Mouse (Mus musculus) CH12.LX (cell line): Measurements from ENCODE around the gene Aatk. TPM values are rescaled to one million over a fixed set of nuclear protein-coding genes. Genes with fewer than 3 reads are reported as not detected.

ENCODE experiments used
- DNase-seq: peaks from one replicate; pipeline ENCODE4 v3.0.0-alpha.2; 2013; ENCODE audit errors: extremely low read depth
- H3K27ac ChIP-seq: 2 replicates; pipeline ENCODE4 v1.5.1; 2012; ENCODE audit warnings: low read depth, mild to moderate bottlenecking, control low read depth, moderate library complexity; ENCODE audit not compliant: insufficient read depth
- H3K27me3 ChIP-seq: replicated peaks from 2 replicates; pipeline ENCODE3; 2012; ENCODE audit warnings: inconsistent platforms
- H3K36me3 ChIP-seq, 2 experiments: replicated peaks in 1 of 2; 2 replicates each; pipeline versions ENCODE3 to v1.6.1; 2012; ENCODE audit warnings: inconsistent platforms in 1 of 2, low read length in 1 of 2, mild to moderate bottlenecking in 1 of 2, mixed read lengths in 1 of 2, moderate library complexity in 1 of 2; ENCODE audit not compliant: control insufficient read depth in 1 of 2, insufficient read depth in 1 of 2
- H3K4me1 ChIP-seq, 2 experiments: 2 replicates each; pipeline ENCODE4 v1.6.1; 2012; ENCODE audit warnings: inconsistent platforms in 1 of 2, moderate library complexity in 1 of 2; ENCODE audit not compliant: insufficient read depth in 2 of 2, control insufficient read depth in 1 of 2
- H3K4me2 ChIP-seq: 2 replicates; pipeline ENCODE4 v1.6.1; 2012; ENCODE audit warnings: low read depth, mild to moderate bottlenecking, control low read depth; ENCODE audit not compliant: poor library complexity, insufficient read depth, severe bottlenecking
- H3K4me3 ChIP-seq, 3 experiments: fragments of 150-350 bp in 1 of 3; sonication (generic) in 1 of 3; replicated peaks in 1 of 3; 2 replicates each; pipeline versions ENCODE3 to v1.5.1; 2011 to 2012; ENCODE audit warnings: low read depth in 2 of 3, low read length in 2 of 3, mild to moderate bottlenecking in 2 of 3, moderate library complexity in 2 of 3, control low read depth in 1 of 3, improper control_type of control experiment in 1 of 3, inconsistent platforms in 1 of 3, mixed read lengths in 1 of 3; ENCODE audit not compliant: poor library complexity in 1 of 3
- H3K79me2 ChIP-seq: replicated peaks from 2 replicates; pipeline ENCODE4 v1.6.1; 2012; ENCODE audit warnings: mild to moderate bottlenecking, moderate library complexity; ENCODE audit not compliant: control insufficient read depth, poor library complexity, insufficient read depth, severe bottlenecking; ENCODE audit errors: extremely low read depth
- H3K9ac ChIP-seq: 2 replicates; pipeline ENCODE4 v1.6.1; 2012; ENCODE audit warnings: low read depth, mild to moderate bottlenecking, control low read depth, moderate library complexity; ENCODE audit not compliant: insufficient read depth
- H3K9me3 ChIP-seq: replicated peaks from 2 replicates; pipeline ENCODE3; 2012; ENCODE audit warnings: low read length, inconsistent platforms, mixed read lengths
- BHLHE40 ChIP-seq: IDR thresholded peaks from 2 replicates; pipeline ENCODE4 v1.6.1; 2011; ENCODE audit warnings: mild to moderate bottlenecking, low read depth, low read length, improper control_type of control experiment
- CHD2 ChIP-seq: IDR thresholded peaks from 2 replicates; pipeline ENCODE4 v1.6.1; 2011; ENCODE audit warnings: low read length, improper control_type of control experiment
- E2F4 ChIP-seq: IDR thresholded peaks from 2 replicates; pipeline ENCODE4 v1.6.1; 2011; ENCODE audit warnings: low read depth, low read length, improper control_type of control experiment; ENCODE audit not compliant: insufficient replicate concordance
- ELF1 ChIP-seq: IDR thresholded peaks from 2 replicates; pipeline ENCODE4 v1.6.1; 2014; ENCODE audit warnings: low read depth, mild to moderate bottlenecking, inconsistent platforms, low read length, improper control_type of control experiment
- EP300 ChIP-seq: IDR thresholded peaks from 2 replicates; pipeline ENCODE4 v1.6.1; 2011; ENCODE audit warnings: low read length, improper control_type of control experiment
- ETS1 ChIP-seq: conservative IDR thresholded peaks from 2 replicates; pipeline ENCODE4 v1.6.1; 2012; ENCODE audit warnings: low read depth, mild to moderate bottlenecking, inconsistent platforms, low read length, improper control_type of control experiment, moderate library complexity
- GABPA ChIP-seq: IDR thresholded peaks from 2 replicates; pipeline ENCODE4 v1.6.1; 2012; ENCODE audit warnings: low read depth, low read length, improper control_type of control experiment, inconsistent platforms; ENCODE audit not compliant: insufficient replicate concordance
- HCFC1 ChIP-seq: IDR thresholded peaks from 2 replicates; pipeline ENCODE4 v1.6.1; 2012; ENCODE audit warnings: low read depth, mild to moderate bottlenecking, inconsistent platforms, low read length, improper control_type of control experiment
- IRF4 ChIP-seq: IDR thresholded peaks from 2 replicates; pipeline ENCODE4 v1.6.1; 2014; ENCODE audit warnings: low read depth, mild to moderate bottlenecking, inconsistent platforms, low read length, improper control_type of control experiment
- JUN ChIP-seq: IDR thresholded peaks from 2 replicates; pipeline ENCODE4 v1.6.1; 2011; ENCODE audit warnings: low read depth, mild to moderate bottlenecking, low read length, improper control_type of control experiment, moderate library complexity; ENCODE audit not compliant: insufficient read depth
- JUND ChIP-seq: conservative IDR thresholded peaks from 2 replicates; pipeline ENCODE4 v1.6.1; 2011; ENCODE audit warnings: low read depth, low read length, improper control_type of control experiment
- MAFK ChIP-seq: IDR thresholded peaks from 2 replicates; pipeline ENCODE4 v1.6.1; 2011; ENCODE audit warnings: low read length, improper control_type of control experiment; ENCODE audit not compliant: insufficient replicate concordance
- MAX ChIP-seq: IDR thresholded peaks from 2 replicates; pipeline ENCODE4 v1.6.1; 2011; ENCODE audit warnings: low read length, improper control_type of control experiment
- MAZ ChIP-seq: IDR thresholded peaks from 2 replicates; pipeline ENCODE4 v1.6.1; 2012; ENCODE audit warnings: low read depth, mild to moderate bottlenecking, inconsistent platforms, low read length, improper control_type of control experiment, moderate library complexity
- NRF1 ChIP-seq: IDR thresholded peaks from 2 replicates; pipeline ENCODE4 v1.6.1; 2014; ENCODE audit warnings: low read depth, mild to moderate bottlenecking, inconsistent platforms, low read length, improper control_type of control experiment, moderate library complexity
- RCOR1 ChIP-seq: conservative IDR thresholded peaks from 2 replicates; pipeline ENCODE4 v1.6.1; 2012; ENCODE audit warnings: low read depth, mild to moderate bottlenecking, inconsistent platforms, low read length, improper control_type of control experiment
- SMC3 ChIP-seq: IDR thresholded peaks from 2 replicates; pipeline ENCODE4 v1.6.1; 2011; ENCODE audit warnings: low read depth, low read length, improper control_type of control experiment
- TBP ChIP-seq: conservative IDR thresholded peaks from 2 replicates; pipeline ENCODE4 v1.6.1; 2011; ENCODE audit warnings: low read depth, low read length, improper control_type of control experiment
- UBTF ChIP-seq: IDR thresholded peaks from 2 replicates; pipeline ENCODE4 v1.6.1; 2012; ENCODE audit warnings: low read depth, mild to moderate bottlenecking, inconsistent platforms, low read length, improper control_type of control experiment, moderate library complexity
- USF2 ChIP-seq: conservative IDR thresholded peaks from 2 replicates; pipeline ENCODE4 v1.6.1; 2011; ENCODE audit warnings: low read depth, low read length, improper control_type of control experiment
- ZC3H11A ChIP-seq: IDR thresholded peaks from 2 replicates; pipeline ENCODE4 v1.6.1; 2012; ENCODE audit warnings: low read depth, mild to moderate bottlenecking, inconsistent platforms, low read length, improper control_type of control experiment
- ZMIZ1 ChIP-seq: IDR thresholded peaks from 2 replicates; pipeline ENCODE4 v1.6.1; 2012; ENCODE audit warnings: low read depth, mild to moderate bottlenecking, inconsistent platforms, low read length, improper control_type of control experiment
- ZNF384 ChIP-seq: IDR thresholded peaks from 2 replicates; pipeline ENCODE4 v1.6.1; 2012; ENCODE audit warnings: low read depth, low read length, improper control_type of control experiment, inconsistent platforms
- dilution Hi-C: fragments of 300-500 bp; cut with MboI; formaldehyde crosslinking; loops from 2 replicates; pipeline ENCODE4 v1.14.3; 2020; ENCODE audit warnings: low sequenced_read_pairs; ENCODE audit not compliant: extremely low pct_unique_long_range_greater_than_20kb, extremely low pct_ligation_motif_present
- in situ Hi-C: fragments of 300-500 bp; cut with MboI; formaldehyde crosslinking; loops from 3 replicates; pipeline ENCODE4 v1.14.3; 2019; ENCODE audit warnings: low sequenced_read_pairs, low pct_ligation_motif_present, low pct_unique_long_range_greater_than_20kb, mixed read lengths
- polyA plus RNA-seq: library from polyadenylated mRNA; unstranded; fragments of >175 nt; gene quantifications from 2 replicates; pipeline ENCODE4 v1.2.1, GENCODE M21; 2012; ENCODE audit warnings: low read depth; ENCODE audit not compliant: insufficient read length
- total RNA-seq, 2 experiments: library from RNA; depleted of rRNA; stranded (reverse); fragments of 300-350 nt in 1 of 2; fragments of >200 nt in 1 of 2; gene quantifications; 2 replicates each; pipeline ENCODE4 v1.2.3; 2012 to 2014

Gene Aatk
- total and polyA plus RNA-seq, 3 experiments = 0.08 to 0.21 (median 0.19) TPM

GRCm38 (mm10) chr11:120053846-120054245, 6.9 kb upstream of the Aatk start:
- Histone ChIP-seq H3K36me3 (no peaks in the 10 kb centered on the region), H3K9ac (no peak overlapping the region), H3K27ac (no peak overlapping the region), H3K27me3 (peaks cover 20% of the 10 kb centered on the region), H3K79me2 (no peaks in the 10 kb centered on the region), H3K4me1 (peaks cover 0 to 12% of the 10 kb centered on the region in 2 experiments; a peak in 2 of 4 replicates), H3K4me2 (no peak overlapping the region), H3K4me3 (no peak overlapping the region), H3K9me3 (no peaks in the 10 kb centered on the region)
- dilution Hi-C loops = no loop called here
- in situ Hi-C loops = no loop called here
- TF ChIP-seq MAFK = no peak
- no peak for TF ChIP-seq E2F4
- no peak for TF ChIP-seq IRF4
- TF ChIP-seq BHLHE40 = no peak
- no peak for TF ChIP-seq ZNF384
- TF ChIP-seq GABPA = no peak
- no peak for TF ChIP-seq ZC3H11A
- TF ChIP-seq TBP = no peak
- no peak for TF ChIP-seq ELF1
- TF ChIP-seq RCOR1 = no peak
- TF ChIP-seq SMC3 = no peak
- no peak for TF ChIP-seq EP300
- no peak for TF ChIP-seq USF2
- TF ChIP-seq ZMIZ1 = no peak
- TF ChIP-seq MAX = no peak
- TF ChIP-seq UBTF = no peak
- no peak for TF ChIP-seq JUND
- TF ChIP-seq JUN = no peak
- DNase-seq = no peak

GRCm38 (mm10) chr11:120052274-120052673, 5.3 kb upstream of the Aatk start:
- H3K9ac ChIP-seq = no peak overlapping the region
- dilution Hi-C loops (no loop called here), in situ Hi-C loops (no loop called here)
- TF ChIP-seq MAX = no peak
- no peak for TF ChIP-seq NRF1
- TF ChIP-seq USF2 = no peak
- TF ChIP-seq CHD2 = no peak
- TF ChIP-seq ZNF384 = no peak
- no peak for TF ChIP-seq TBP
- no peak for TF ChIP-seq HCFC1
- TF ChIP-seq ETS1 = no peak
- TF ChIP-seq MAZ = no peak
- H3K4me1 ChIP-seq = peaks cover 0 to 12% of the 10 kb centered on the region in 2 experiments; a peak in 2 of 4 replicates
- H3K36me3 ChIP-seq = no peaks in the 10 kb centered on the region
- no peak overlapping the region for H3K4me2 ChIP-seq
- H3K27me3 ChIP-seq = peaks cover 26% of the 10 kb centered on the region
- H3K27ac ChIP-seq = no peak overlapping the region
- DNase-seq = no peak
- no peak overlapping the region for H3K4me3 ChIP-seq
- no peaks in the 10 kb centered on the region for H3K79me2 ChIP-seq
- no peaks in the 10 kb centered on the region for H3K9me3 ChIP-seq
